Mouse (Mus musculus) testis, adult 2 months (tissue): ENCODE measurements around the gene Trit1. TPM values are rescaled to one million over a fixed set of nuclear protein-coding genes. Genes with fewer than 3 reads are reported as not detected.
"Not testable (repeated sequence)": the region's sequence is repeated elsewhere in the genome, so short reads cannot be mapped to it uniquely, and the experiment has no call there.

Experiments
- H3K27ac ChIP-seq: fragments of 200-500 bp; 2 replicates; pipeline ENCODE4 v1.5.1; 2012; ENCODE audit warnings: low read depth, low read length; ENCODE audit not compliant: control insufficient read depth, insufficient read depth
- H3K27me3 ChIP-seq: fragments of 200-500 bp; 2 replicates; pipeline ENCODE4 v1.6.1; 2012; ENCODE audit warnings: mild to moderate bottlenecking, low read length, moderate library complexity; ENCODE audit not compliant: control insufficient read depth, insufficient read depth
- H3K36me3 ChIP-seq: fragments of 200-500 bp; 2 replicates; pipeline ENCODE4 v1.6.1; 2012; ENCODE audit warnings: mild to moderate bottlenecking, low read length; ENCODE audit not compliant: control insufficient read depth, insufficient read depth
- H3K4me1 ChIP-seq: fragments of 200-500 bp; 2 replicates; pipeline ENCODE4 v1.6.1; 2012; ENCODE audit warnings: low read length; ENCODE audit not compliant: control insufficient read depth, insufficient read depth
- H3K4me3 ChIP-seq: fragments of 200-500 bp; 2 replicates; pipeline ENCODE4 v1.5.1; 2012; ENCODE audit warnings: low read depth, mild to moderate bottlenecking, low read length, moderate library complexity, mixed read lengths; ENCODE audit not compliant: control insufficient read depth
- CTCF ChIP-seq: fragments of 200-500 bp; IDR thresholded peaks from 2 replicates; pipeline ENCODE4 v1.5.1; 2012; ENCODE audit warnings: low read depth, mild to moderate bottlenecking, inconsistent platforms, low read length, moderate library complexity; ENCODE audit not compliant: control insufficient read depth, insufficient read depth, insufficient replicate concordance
- POLR2A ChIP-seq: fragments of 200-500 bp; IDR thresholded peaks from 2 replicates; pipeline ENCODE4 v1.6.1; 2012; ENCODE audit warnings: low read depth, mild to moderate bottlenecking, inconsistent platforms, low read length, moderate library complexity; ENCODE audit not compliant: control insufficient read depth
- polyA plus RNA-seq: library from polyadenylated mRNA; depleted of rRNA; stranded (reverse); fragments of >200 nt; gene quantifications from 2 replicates; pipeline ENCODE4 v1.2.3, GENCODE M21; 2012

Gene Trit1
- polyA plus RNA-seq, 1 experiment = 2.2 TPM

- no peaks in the 10 kb centered on the region for H3K36me3 ChIP-seq
- TF ChIP-seq CTCF (no peak), POLR2A (no peak)
- H3K4me3 ChIP-seq = no peak overlapping the region
- no peaks in the 10 kb centered on the region for H3K4me1 ChIP-seq
- H3K27ac ChIP-seq = no peak overlapping the region
- H3K27me3 ChIP-seq = no peaks in the 10 kb centered on the region
These were observed 29.0 kb upstream of the Trit1 start for GRCm38 (mm10) chr4:122987421-122987820.

- H3K4me3 ChIP-seq = not testable (repeated sequence)
These were observed 28.4 kb upstream of the Trit1 start for GRCm38 (mm10) chr4:122988004-122988403.

DNA sequence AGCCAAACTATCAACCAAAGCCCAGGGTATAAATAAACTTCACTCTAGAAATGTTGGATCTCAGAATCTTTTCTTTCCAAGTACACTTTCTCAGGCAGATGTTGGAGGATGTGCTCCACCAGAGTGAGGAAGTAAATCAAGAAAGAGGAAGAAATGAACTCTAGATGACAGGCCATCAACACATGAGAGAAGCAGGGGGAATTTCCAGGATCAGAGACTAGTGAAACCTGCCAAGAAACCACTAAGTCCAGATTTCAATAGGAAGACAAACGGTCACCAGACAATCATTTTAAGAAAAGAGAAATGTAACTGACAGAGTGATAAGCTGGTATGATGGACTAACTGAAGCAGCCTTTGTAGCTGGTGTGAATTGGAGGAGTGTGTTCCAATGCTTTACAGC is 25.2 kb upstream of the Trit1 start:
- no peak for TF ChIP-seq POLR2A
- TF ChIP-seq CTCF = no peak
- Histone ChIP-seq H3K27ac (no peak overlapping the region), H3K27me3 (no peaks in the 10 kb centered on the region), H3K4me3 (no peak overlapping the region), H3K4me1 (peaks cover 8% of the 10 kb centered on the region), H3K36me3 (no peaks in the 10 kb centered on the region)

More at GRCm38 (mm10) chr4:122988004-122988403, 28.4 kb upstream of the Trit1 start:
- not testable (repeated sequence) for H3K27me3 ChIP-seq, H3K27ac ChIP-seq, H3K4me1 ChIP-seq, H3K36me3 ChIP-seq

GRCm38 (mm10) chr4:122992276-122992675 is 24.1 kb upstream of the Trit1 start:
- Histone ChIP-seq H3K4me1 (peaks cover 18% of the 10 kb centered on the region), H3K27ac (no peak overlapping the region), H3K4me3 (no peak overlapping the region), H3K36me3 (no peaks in the 10 kb centered on the region), H3K27me3 (peaks cover 2% of the 10 kb centered on the region; the same call in 1 of the 2 replicates)
- TF ChIP-seq CTCF (no peak), POLR2A (no peak)

DNA sequence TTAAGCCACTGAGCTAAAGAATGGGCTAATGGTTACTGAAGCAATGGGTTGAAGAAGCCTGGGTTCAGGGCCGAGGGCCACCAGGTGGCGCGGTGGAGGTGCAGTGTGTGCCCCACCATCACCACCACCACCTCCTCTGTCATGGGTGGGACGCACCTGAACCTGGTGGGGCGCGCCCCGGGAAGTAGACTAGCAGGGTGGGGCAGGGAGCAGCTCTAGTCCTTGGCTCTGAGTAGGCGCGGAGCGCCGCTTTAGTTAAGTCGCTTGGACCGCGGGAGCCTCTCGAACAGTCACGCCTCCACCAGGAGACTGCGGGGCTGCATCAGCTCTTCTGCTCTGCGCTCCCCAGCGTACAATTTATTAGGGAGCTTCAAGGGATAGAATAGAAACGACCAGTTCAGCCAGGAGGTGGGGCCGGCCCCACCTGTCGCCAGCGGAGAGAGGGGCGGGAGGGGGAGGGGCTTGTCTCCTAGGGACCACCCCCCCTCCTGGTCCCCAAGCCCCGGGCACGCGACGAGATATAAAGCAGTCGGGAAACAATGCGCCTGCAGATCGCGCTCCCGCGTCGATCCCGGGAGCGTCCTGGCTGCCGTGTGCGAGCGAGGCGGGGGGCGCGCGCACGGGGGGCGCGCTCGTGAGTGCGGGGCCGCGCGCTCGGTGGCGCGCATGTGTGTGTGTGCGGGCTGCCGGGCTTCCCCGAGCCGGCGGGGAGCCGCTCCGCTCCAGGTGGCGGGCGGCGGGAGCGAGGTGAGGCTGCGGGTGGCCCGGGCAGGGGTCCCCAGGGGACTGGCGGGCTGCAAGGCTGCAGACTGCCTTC is 20.8 kb upstream of the Trit1 start, which contains the start of gene Mycl:
Gene Mycl, plus strand, starts transcription at position 249 of the 817 bp plus-strand sequence.
- Histone ChIP-seq H3K4me3 (peak within 1 kb of the TSS; percentile 73), H3K27me3 (peaks cover 2% of the 10 kb centered on the region; the same call in 1 of the 2 replicates), H3K4me1 (peaks cover 18% of the 10 kb centered on the region), H3K27ac (no peak within 1 kb of the TSS), H3K36me3 (no peaks in the 10 kb centered on the region)
- TF ChIP-seq CTCF (peak; percentile 68), POLR2A (no peak)

DNA sequence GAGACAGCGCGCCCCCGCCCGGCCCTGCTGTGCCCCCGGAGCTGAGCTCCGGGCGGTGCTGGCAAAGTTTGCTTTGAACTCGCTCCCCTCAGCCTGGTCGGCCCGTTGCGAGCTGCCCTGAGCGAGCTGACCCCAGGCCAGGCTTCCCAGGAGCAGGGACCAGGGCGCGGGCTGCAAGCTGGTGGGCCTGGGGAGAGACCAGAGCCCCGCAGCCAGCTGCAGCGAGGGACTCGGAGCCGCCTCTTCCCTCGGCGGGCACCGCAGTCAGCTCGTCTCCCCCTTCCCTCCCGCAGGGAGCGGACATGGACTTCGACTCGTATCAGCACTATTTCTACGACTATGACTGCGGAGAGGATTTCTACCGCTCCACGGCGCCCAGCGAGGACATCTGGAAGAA is 20.2 kb upstream of the Trit1 start:
- TF ChIP-seq POLR2A (no peak), CTCF (no peak)
- H3K27ac ChIP-seq = no peak overlapping the region
- no peaks in the 10 kb centered on the region for H3K36me3 ChIP-seq
- H3K27me3 ChIP-seq = peaks cover 2% of the 10 kb centered on the region; the same call in 1 of the 2 replicates
- H3K4me1 ChIP-seq = peaks cover 18% of the 10 kb centered on the region
- peak overlapping the region; percentile 73 for H3K4me3 ChIP-seq

DNA sequence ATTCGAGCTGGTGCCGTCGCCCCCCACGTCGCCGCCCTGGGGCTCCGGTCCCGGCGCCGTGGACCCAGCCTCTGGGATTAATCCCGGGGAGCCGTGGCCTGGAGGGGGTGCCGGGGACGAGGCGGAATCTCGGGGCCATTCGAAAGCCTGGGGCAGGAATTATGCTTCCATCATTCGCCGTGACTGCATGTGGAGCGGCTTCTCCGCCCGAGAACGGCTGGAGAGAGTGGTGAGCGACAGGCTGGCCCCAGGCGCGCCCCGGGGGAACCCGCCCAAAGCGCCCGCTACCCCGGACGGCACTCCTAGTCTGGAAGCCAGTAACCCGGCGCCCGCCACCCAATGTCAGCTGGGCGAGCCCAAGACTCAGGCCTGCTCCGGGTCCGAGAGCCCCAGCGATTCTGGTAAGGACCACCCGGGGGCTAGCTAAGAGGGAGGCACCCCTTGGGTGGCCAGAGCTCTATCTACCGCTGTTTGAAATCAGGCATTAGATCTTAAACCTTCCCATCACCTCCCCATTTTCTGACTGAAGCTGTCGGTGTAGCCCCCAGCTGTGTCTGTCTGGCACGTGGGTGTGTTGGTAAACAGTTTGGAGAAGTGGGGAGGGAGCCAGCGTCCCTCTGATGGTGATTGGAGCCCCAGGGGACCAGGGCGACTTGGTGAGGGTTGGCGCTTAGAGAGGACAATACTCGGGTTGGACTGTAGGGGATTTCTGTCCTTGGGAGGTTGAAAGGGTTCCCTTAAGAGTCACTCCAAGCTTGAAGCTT is 19.6 kb upstream of the Trit1 start:
- no peak for TF ChIP-seq CTCF
- no peak for TF ChIP-seq POLR2A

More for the DNA sequence above, 19.6 kb upstream of the Trit1 start:
- peaks cover 18% of the 10 kb centered on the region for H3K4me1 ChIP-seq
- H3K27ac ChIP-seq = no peak overlapping the region
- peaks cover 2% of the 10 kb centered on the region; the same call in 1 of the 2 replicates for H3K27me3 ChIP-seq
- H3K36me3 ChIP-seq = no peaks in the 10 kb centered on the region
- peak overlapping the region; percentile 73 for H3K4me3 ChIP-seq
